ENCODE assay signal across 12 mouse cellular contexts in genomic region chr19:59467413-59468064, GRCm38 (mm10). TPM values are rescaled to one million over a fixed set of nuclear protein-coding genes. Genes with fewer than 3 reads are reported as not detected.
DNase-seq lines count a peak whose midpoint lies in the region; ATAC-seq and TF ChIP-seq lines count a peak whose summit lies in the region.
"Had no signal": no experiment of that assay in that cellular context is flagged by ENCODE, and none has a peak within 500 bp of the region (broad histone marks: within the 10 kb centered on the region; RNA-seq: fewer than 3 reads in every experiment).

No protein-coding gene starts in this region.

- peak overlapping the region; percentile 7; the same call in 1 of the 2 replicates for H3K4me3 ChIP-seq in heart, embryonic 12.5 days
- peak overlapping the region; percentile 3; the same call in 1 of the 2 replicates for H3K4me3 ChIP-seq in cortical plate, adult 2 months (ENCODE audit: insufficient read depth, low read length)
- peak overlapping the region; percentile 16; the same call in 1 of the 2 replicates for H3K4me3 ChIP-seq in forebrain, postnatal 0 days (ENCODE audit: low read depth, low read length)
- peak overlapping the region; percentile 11; the same call in 1 of the 2 replicates for H3K4me3 ChIP-seq in limb, embryonic 14.5 days (replicated peaks; ENCODE audit: low read length)

- H3K4me2 ChIP-seq in heart, embryonic 12.5 days: peak overlapping the region; percentile 21; the same call in 1 of the 2 replicates
- peak overlapping the region; percentile 43 for H3K4me2 ChIP-seq in forebrain, postnatal 0 days (ENCODE audit: low read depth)
- H3K4me2 ChIP-seq in limb, embryonic 14.5 days (replicated peaks; ENCODE audit: low read depth, low read length, severe bottlenecking): peak overlapping the region; percentile 37

- H3K27me3 ChIP-seq in heart, embryonic 12.5 days (replicated peaks): peaks cover 94% of the 10 kb centered on the region
- H3K27me3 ChIP-seq in forebrain, postnatal 0 days (ENCODE audit: insufficient read depth, low read length): peaks cover 60% of the 10 kb centered on the region
- H3K27me3 ChIP-seq in limb, embryonic 14.5 days (ENCODE audit: control insufficient read depth, insufficient read depth, low read length): peaks cover 99% of the 10 kb centered on the region

- no peak for ATAC-seq in heart, embryonic 12.5 days (ENCODE audit: insufficient number of reproducible peaks, low FRiP score)
- no peak for ATAC-seq in forebrain, postnatal 0 days
- peak; percentile 39 for ATAC-seq in limb, embryonic 14.5 days (ENCODE audit: low FRiP score, low read depth)

- H3K4me1 ChIP-seq in heart, embryonic 12.5 days (replicated peaks): peaks cover 33% of the 10 kb centered on the region
- H3K4me1 ChIP-seq in cortical plate, adult 2 months (ENCODE audit: control insufficient read depth, insufficient read depth, low read length): no peaks in the 10 kb centered on the region
- peaks cover 15% of the 10 kb centered on the region; the same call in 1 of the 2 replicates for H3K4me1 ChIP-seq in forebrain, postnatal 0 days (ENCODE audit: insufficient read depth)
- H3K4me1 ChIP-seq in limb, embryonic 14.5 days (ENCODE audit: control insufficient read depth, insufficient read depth, low read length): peaks cover 25% of the 10 kb centered on the region

- H3K9me3 ChIP-seq in heart, embryonic 12.5 days (replicated peaks): no peaks in the 10 kb centered on the region
- H3K9me3 ChIP-seq in forebrain, postnatal 0 days (ENCODE audit: low read length): no peaks in the 10 kb centered on the region
- no peaks in the 10 kb centered on the region for H3K9me3 ChIP-seq in limb, embryonic 14.5 days (ENCODE audit: control insufficient read depth, low read length)

- DNase-seq in heart, adult 11 months: no peak
- DNase-seq in forebrain, postnatal 0 days: peak; percentile 47
- no peak for DNase-seq in limb, embryonic 14.5 days (ENCODE audit: low spot score)
- no peak for DNase-seq in MN1 (ENCODE audit: low spot score)
- no peak for DNase-seq in thymus, postnatal 10 days (ENCODE audit: low spot score in 2 of 2)
- no peak for DNase-seq in lung, postnatal 25 days (ENCODE audit: low spot score)
- DNase-seq: cerebellum, adult 18-20 months; right cerebral cortex, postnatal 25 days had no signal

- H3K36me3 ChIP-seq in heart, embryonic 12.5 days: no peaks in the 10 kb centered on the region
- H3K36me3 ChIP-seq in forebrain, postnatal 0 days (ENCODE audit: insufficient read depth): no peaks in the 10 kb centered on the region
- H3K36me3 ChIP-seq in limb, embryonic 14.5 days (ENCODE audit: control insufficient read depth, insufficient read depth, low read length): no peaks in the 10 kb centered on the region

- WGBS in heart, embryonic 12.5 days: 2% methylated on average over 23 of the region's 23 CpGs
- 4% methylated on average over 23 of the region's 23 CpGs for WGBS in forebrain, postnatal 0 days
- WGBS in limb, embryonic 14.5 days: 4% methylated on average over 23 of the region's 23 CpGs

- TF ChIP-seq POLR2A in cortical plate, adult 2 months (IDR thresholded peaks at IDR 0.05; ENCODE audit: extremely low read depth, insufficient read depth, low read length): no peak
- no peak for TF ChIP-seq POLR2A in limb, embryonic 14.5 days (IDR thresholded peaks at IDR 0.05; ENCODE audit: borderline replicate concordance, extremely low read depth, insufficient read depth, insufficient read length)

- no peak overlapping the region for H3K27ac ChIP-seq in heart, embryonic 12.5 days (ENCODE audit: poor library complexity, severe bottlenecking)
- no peak overlapping the region for H3K27ac ChIP-seq in cortical plate, adult 2 months (ENCODE audit: insufficient read depth, low read length)
- H3K27ac ChIP-seq in forebrain, postnatal 0 days (ENCODE audit: low read depth, low read length): 0 out of 2 replicates have a peak overlapping the region, but pooled peaks have one; percentile 4
- H3K27ac ChIP-seq in limb, embryonic 14.5 days (replicated peaks; ENCODE audit: low read depth, low read length): no peak overlapping the region; the same call in 1 of the 2 replicates
- H3K27ac ChIP-seq: macrophage had no signal

- no peak overlapping the region for H3K9ac ChIP-seq in heart, embryonic 12.5 days
- H3K9ac ChIP-seq in forebrain, postnatal 0 days: peak overlapping the region; percentile 18; the same call in 1 of the 2 replicates
- H3K9ac ChIP-seq in limb, embryonic 14.5 days (ENCODE audit: low read depth, low read length, severe bottlenecking): peak overlapping the region; percentile 22; the same call in 1 of the 2 replicates

- no peak for TF ChIP-seq CTCF in cortical plate, adult 2 months (IDR thresholded peaks at IDR 0.05; ENCODE audit: extremely low read depth, insufficient read depth, low read length)
- no peak for TF ChIP-seq CTCF in forebrain, postnatal 0 days (IDR thresholded peaks at IDR 0.05; ENCODE audit: low read depth)

RNA-seq across cellular contexts. Expression of gene Emx2, which starts 9.4 kb away (rescaled TPM):
- not detected in 2 replicates for polyA plus RNA-seq in heart, embryonic 12.5 days (2016; fragmentation: Nextera tagmentation; extraction: Ambion mirVana)
- polyA plus RNA-seq in cortical plate, adult 2 months (2012; rRNA removed): 11.9 and 12.4 TPM in 2 replicates
- total RNA-seq in forebrain, postnatal 0 days (2014; rRNA removed): 3.2 and 6.0 TPM in 2 replicates
- polyA plus RNA-seq in forebrain, postnatal 0 days (2015; fragmentation: Nextera tagmentation; extraction: Ambion mirVana): 4.7 and 11.2 TPM in 2 replicates
- polyA plus RNA-seq in limb, embryonic 14.5 days (2012; rRNA removed): 17.3 and 20.5 TPM in 2 replicates
- polyA plus RNA-seq in limb, embryonic 14.5 days (2014; fragmentation: Nextera tagmentation; extraction: Ambion mirVana): 13.1 and 16.1 TPM in 2 replicates
- polyA plus RNA-seq: C2C12, macrophage had no signal
